Mouse (Mus musculus) G1E (cell line): ENCODE results near the gene Pdia6.

Source experiments
- CTCF ChIP-seq: IDR thresholded peaks from 2 replicates; pipeline ENCODE4 v1.5.1; 2012; ENCODE audit warnings: low read depth, low read length, inconsistent platforms, mixed read lengths
- GATA1 ChIP-seq: IDR thresholded peaks from 2 replicates; pipeline ENCODE4 v1.6.1; 2012; ENCODE audit warnings: borderline replicate concordance, low read length, inconsistent platforms, mixed read lengths
- GATA2 ChIP-seq: IDR thresholded peaks from 2 replicates; pipeline ENCODE4 v1.6.1; 2012; ENCODE audit warnings: low read depth, low read length, inconsistent platforms, borderline replicate concordance
- POLR2AphosphoS5 ChIP-seq: IDR thresholded peaks from 2 replicates; pipeline ENCODE4 v1.6.1; 2012; ENCODE audit warnings: low read depth, low read length, inconsistent platforms; ENCODE audit not compliant: insufficient replicate concordance

DNA sequence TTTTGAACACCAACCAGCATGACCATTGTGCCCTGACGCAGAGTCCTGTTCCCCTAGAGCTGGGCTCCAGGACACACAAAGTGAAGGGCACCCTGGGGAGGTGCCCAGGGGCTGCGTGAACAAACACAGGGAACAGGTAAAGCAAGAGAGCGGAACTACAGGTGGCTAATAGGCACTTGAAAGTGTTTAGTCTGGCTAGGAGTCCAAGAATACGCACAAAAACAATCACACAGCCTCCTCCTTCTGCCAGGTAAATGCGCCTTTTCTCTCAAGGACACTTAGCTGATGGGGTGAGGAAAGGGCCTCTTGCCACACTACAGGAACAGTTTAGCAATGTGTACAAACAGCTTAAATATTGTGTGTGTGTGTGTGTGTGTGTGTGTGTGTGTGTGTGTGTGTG is 49.8 kb downstream of the Pdia6 start:
- TF ChIP-seq CTCF (no peak), GATA1 (no peak), POLR2AphosphoS5 (no peak), GATA2 (no peak)
